Mouse (Mus musculus) megakaryocyte, embryonic 14.5 days (primary cell): Measurements from ENCODE around the gene Nlrp2. TPM values are rescaled to one million over a fixed set of nuclear protein-coding genes. Genes with fewer than 3 reads are reported as not detected.

Experiments
- H3K27me3 ChIP-seq: replicated peaks from 2 replicates; pipeline ENCODE3; 2012; ENCODE audit warnings: inconsistent platforms
- H3K36me3 ChIP-seq: replicated peaks from 2 replicates; pipeline ENCODE3; 2012; ENCODE audit warnings: low read length, inconsistent platforms, mixed read lengths
- H3K4me1 ChIP-seq: 2 replicates; pipeline ENCODE4 v1.6.1; 2012; ENCODE audit warnings: inconsistent platforms
- H3K4me3 ChIP-seq: replicated peaks from 2 replicates; pipeline ENCODE3; 2012; ENCODE audit warnings: moderate library complexity, mild to moderate bottlenecking, inconsistent platforms
- H3K9me3 ChIP-seq: 2 replicates; pipeline ENCODE4 v1.6.1; 2012; ENCODE audit warnings: inconsistent platforms
- FLI1 ChIP-seq: IDR thresholded peaks from 2 replicates; pipeline ENCODE4 v1.6.1; 2012; ENCODE audit warnings: low read length, inconsistent platforms, mixed read lengths
- GATA1 ChIP-seq: IDR thresholded peaks from 3 replicates; pipeline ENCODE4 v1.6.1; 2012; ENCODE audit warnings: mixed read lengths, low read length, inconsistent platforms, borderline replicate concordance
- polyA plus RNA-seq: library from polyadenylated mRNA; stranded (reverse); fragments of >175 nt; gene quantifications from 2 replicates; pipeline ENCODE4 v1.2.3, GENCODE M21; 2012; ENCODE audit warnings: low replicate concordance; ENCODE audit not compliant: insufficient read depth

Gene Nlrp2
- polyA plus RNA-seq: not detected in 2 replicates

DNA sequence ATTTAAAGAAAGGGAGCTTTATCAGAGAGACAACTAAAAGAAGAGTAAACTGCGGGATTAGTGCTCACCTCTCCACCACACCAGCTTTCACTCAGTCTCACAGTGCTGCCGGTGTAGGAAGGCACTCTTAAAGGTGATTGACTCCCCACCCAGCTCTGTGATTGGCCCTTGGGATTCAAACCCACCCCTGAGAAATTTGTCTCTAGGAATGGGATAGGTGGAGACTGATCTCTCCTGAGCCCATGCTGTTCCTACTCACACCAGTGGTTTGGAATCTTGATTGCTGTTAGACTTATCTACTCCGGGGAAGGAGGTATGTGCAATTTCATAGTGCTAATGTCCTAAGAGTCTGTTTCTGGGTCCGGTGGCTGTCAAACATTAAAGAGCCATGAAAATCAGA is at the start of gene Nlrp2:
TSS of gene Nlrp2 (minus strand) at position 101 of the 400 bp plus-strand sequence.
- no peaks in the 10 kb centered on the region for H3K36me3 ChIP-seq
- no peak for TF ChIP-seq FLI1
- TF ChIP-seq GATA1: no peak
- no peak within 1 kb of the TSS for H3K4me3 ChIP-seq
- H3K9me3 ChIP-seq: peaks cover 9% of the 10 kb centered on the region; the same call in 1 of the 2 replicates
- H3K27me3 ChIP-seq: no peaks in the 10 kb centered on the region
- no peaks in the 10 kb centered on the region for H3K4me1 ChIP-seq

DNA sequence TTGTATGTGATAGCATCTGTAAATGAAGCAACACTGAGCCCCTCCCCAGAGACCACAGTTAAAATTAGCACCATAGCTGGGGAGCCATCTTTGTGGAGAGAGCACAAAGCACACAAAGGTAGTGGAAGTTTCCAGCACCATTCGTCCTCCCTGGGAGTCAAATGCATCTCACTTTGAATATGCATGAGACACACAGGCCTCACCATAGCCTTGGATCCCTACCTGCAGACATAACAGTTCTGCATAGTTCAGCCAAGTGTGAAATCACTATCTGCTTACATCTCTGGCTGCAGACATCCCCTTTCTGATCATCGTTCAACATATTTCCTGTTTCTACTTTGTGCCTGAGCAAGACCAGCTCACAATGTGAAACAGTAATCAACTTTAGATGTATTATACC is 15.9 kb upstream of the Nlrp2 start:
- no peaks in the 10 kb centered on the region for H3K4me1 ChIP-seq
- no peaks in the 10 kb centered on the region for H3K36me3 ChIP-seq
- no peak overlapping the region for H3K4me3 ChIP-seq
- no peak for TF ChIP-seq GATA1
- TF ChIP-seq FLI1: no peak
- no peaks in the 10 kb centered on the region for H3K27me3 ChIP-seq
- peaks cover 20% of the 10 kb centered on the region; the same call in 1 of the 2 replicates for H3K9me3 ChIP-seq

DNA sequence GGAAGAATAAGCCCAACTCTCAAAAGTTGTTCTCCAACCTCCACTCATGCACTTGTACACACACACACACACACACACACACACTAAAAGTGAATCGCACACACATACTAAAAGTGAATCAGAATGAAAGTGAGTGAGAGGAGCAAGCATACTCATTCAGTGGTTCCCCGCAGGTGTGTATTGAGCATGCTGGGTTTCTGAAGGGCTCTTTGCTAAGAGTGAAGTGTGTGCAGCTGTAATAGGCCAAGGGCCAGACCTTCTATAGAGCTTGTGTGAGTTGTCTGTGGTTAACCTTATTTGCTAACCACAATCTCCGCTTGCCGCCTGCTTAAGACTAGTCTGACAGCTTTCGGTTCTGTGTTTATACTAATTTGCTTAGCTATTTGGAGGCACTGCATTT is 12.8 kb upstream of the Nlrp2 start:
- H3K4me1 ChIP-seq: no peaks in the 10 kb centered on the region
- peaks cover 20% of the 10 kb centered on the region; the same call in 1 of the 2 replicates for H3K9me3 ChIP-seq
- H3K36me3 ChIP-seq: no peaks in the 10 kb centered on the region
- no peak overlapping the region for H3K4me3 ChIP-seq
- no peaks in the 10 kb centered on the region for H3K27me3 ChIP-seq
- TF ChIP-seq GATA1 (no peak), FLI1 (no peak)

DNA sequence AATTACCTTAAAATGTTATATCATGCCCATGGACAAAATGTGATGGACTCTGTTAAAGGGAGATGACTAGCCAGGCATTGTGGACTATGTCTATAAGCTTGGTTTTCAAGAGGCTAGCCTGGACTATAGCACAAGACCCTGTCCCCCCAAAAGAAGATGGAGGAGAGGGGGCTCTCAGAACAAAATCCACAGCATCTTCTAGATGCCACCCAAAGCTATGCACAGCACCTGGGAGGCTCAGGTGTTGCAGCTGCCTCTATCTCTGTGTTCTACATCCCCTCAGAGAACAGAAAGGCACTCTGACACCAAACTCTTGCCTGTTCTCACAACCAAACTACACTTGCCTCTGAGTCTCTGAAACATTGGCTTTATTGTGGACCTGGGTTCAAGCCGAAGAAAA is 598 bp downstream of the Nlrp2 start, which contains the start of gene Gm5065:
TSS of gene Gm5065 (plus strand) at position 301 of the 400 bp plus-strand sequence.
- TF ChIP-seq GATA1 (no peak), FLI1 (no peak)
- Histone ChIP-seq H3K9me3 (peaks cover 4% of the 10 kb centered on the region; the same call in 1 of the 2 replicates), H3K4me1 (no peaks in the 10 kb centered on the region), H3K36me3 (no peaks in the 10 kb centered on the region), H3K27me3 (no peaks in the 10 kb centered on the region), H3K4me3 (no peak within 1 kb of the TSS)

DNA sequence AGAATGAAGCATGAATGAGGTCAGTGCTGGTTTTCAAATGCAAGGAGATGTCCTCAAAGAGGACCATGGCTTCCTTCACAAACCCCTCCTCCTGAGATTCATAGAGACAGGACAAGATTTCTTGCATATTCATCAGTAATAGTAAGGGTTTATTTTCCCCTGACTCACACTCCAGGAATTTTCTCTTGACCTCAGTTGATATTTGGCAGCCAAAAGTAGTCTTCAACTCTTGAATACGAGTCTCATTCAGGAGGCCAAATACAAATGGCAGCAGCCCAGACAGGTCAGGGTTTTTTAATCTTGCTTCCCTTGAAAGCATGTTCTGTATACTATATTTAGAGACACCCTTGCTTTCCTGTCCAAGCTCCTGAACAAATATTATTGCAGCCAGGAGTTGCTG is 23.3 kb downstream of the Nlrp2 start:
- H3K36me3 ChIP-seq: no peaks in the 10 kb centered on the region
- no peak overlapping the region for H3K4me3 ChIP-seq
- no peaks in the 10 kb centered on the region for H3K27me3 ChIP-seq
- H3K4me1 ChIP-seq: no peaks in the 10 kb centered on the region
- no peaks in the 10 kb centered on the region for H3K9me3 ChIP-seq
- TF ChIP-seq FLI1: no peak

DNA sequence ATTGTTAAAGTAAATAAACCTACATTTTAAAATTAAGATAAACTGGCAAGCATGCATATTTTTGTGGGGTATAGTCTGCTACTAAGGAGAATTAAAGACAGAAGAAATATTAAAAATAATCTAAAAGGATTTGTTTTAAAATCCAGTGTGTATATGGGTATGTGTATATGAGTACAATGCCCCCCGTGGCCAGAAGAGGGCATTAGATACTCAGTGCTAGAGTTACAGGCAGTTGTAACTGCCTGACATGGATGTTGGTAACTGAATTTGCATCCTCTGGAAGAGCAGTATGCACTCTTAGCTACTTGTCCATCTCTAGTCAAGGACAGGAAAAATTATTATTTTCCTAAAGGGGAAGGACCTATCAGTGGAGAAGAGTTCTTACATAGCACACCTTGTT is 62.6 kb downstream of the Nlrp2 start:
- no peak for TF ChIP-seq FLI1
- H3K9me3 ChIP-seq: peaks cover 6% of the 10 kb centered on the region; the same call in 1 of the 2 replicates
- no peaks in the 10 kb centered on the region for H3K36me3 ChIP-seq
- H3K4me1 ChIP-seq: no peaks in the 10 kb centered on the region
- no peaks in the 10 kb centered on the region for H3K27me3 ChIP-seq
- no peak overlapping the region for H3K4me3 ChIP-seq

DNA sequence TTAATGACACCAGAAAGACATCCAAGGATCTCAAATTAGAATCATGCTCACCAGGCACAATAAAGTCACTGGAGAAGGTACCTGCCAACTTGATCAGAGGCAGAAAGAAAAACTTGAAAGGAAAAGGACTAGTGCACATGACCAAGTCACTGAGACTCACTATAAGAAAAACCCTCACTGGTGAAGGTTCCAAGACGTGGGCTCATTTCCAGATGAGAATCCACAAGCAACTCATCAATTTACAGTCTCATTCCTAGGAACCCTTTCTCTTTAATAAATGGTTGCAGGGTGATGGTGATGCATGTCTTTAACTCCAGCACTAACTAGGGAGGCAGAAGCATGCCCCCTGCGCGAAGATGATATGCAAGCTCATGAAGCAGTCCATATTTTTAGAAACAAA is 87.8 kb downstream of the Nlrp2 start:
- Histone ChIP-seq H3K9me3 (no peaks in the 10 kb centered on the region), H3K4me3 (no peak overlapping the region), H3K4me1 (no peaks in the 10 kb centered on the region), H3K27me3 (no peaks in the 10 kb centered on the region), H3K36me3 (no peaks in the 10 kb centered on the region)
- TF ChIP-seq GATA1 (no peak), FLI1 (no peak)

Other genes starting within 250 kb of the Nlrp2 start
- not detected in 2 replicates for gene Rfpl4, start 234.1 kb downstream of the Nlrp2 start, polyA plus RNA-seq
- gene Rasl2-9, start 225.1 kb downstream of the Nlrp2 start, polyA plus RNA-seq: not detected in 2 replicates
- not detected in 2 replicates for gene Vmn1r55, start 201.4 kb downstream of the Nlrp2 start, polyA plus RNA-seq
- not detected in 2 replicates for gene Vmn1r56, start 154.3 kb downstream of the Nlrp2 start, polyA plus RNA-seq
- not detected in 2 replicates for gene Vmn1r57, start 132.5 kb downstream of the Nlrp2 start, polyA plus RNA-seq
- gene Gm5065, start 498 bp downstream of the Nlrp2 start, polyA plus RNA-seq: not detected in 2 replicates
- gene Vmn1r58, start 62.4 kb upstream of the Nlrp2 start, polyA plus RNA-seq: 0.31 TPM in 1 of 2 replicates, not detected in the other
- gene Vmn1r59, start 105.7 kb upstream of the Nlrp2 start, polyA plus RNA-seq: not detected in 2 replicates
- 0.65 TPM in 1 of 2 replicates, not detected in the other for gene Vmn2r28, start 142.9 kb upstream of the Nlrp2 start, polyA plus RNA-seq
- not detected in 2 replicates for gene Vmn1r60, start 196.3 kb upstream of the Nlrp2 start, polyA plus RNA-seq